Mouse (Mus musculus): ENCODE data around the gene Gm44805.
"Not testable (repeated sequence)": the region's sequence is repeated elsewhere in the genome, so short reads cannot be mapped to it uniquely, and the experiment has no call there.

- not testable (repeated sequence) for TF ChIP-seq GATA1 (IDR thresholded peaks at IDR 0.05; ENCODE audit: borderline replicate concordance, low read length); FLI1 (IDR thresholded peaks at IDR 0.05; ENCODE audit: low read length)
Observed at GRCm38 (mm10) chr7:19686927-19687583, 5.8 kb upstream of the Gm44805 start.

Data from megakaryocyte, embryonic 14.5 days (primary cell).